Mouse (Mus musculus): ENCODE measurements around the gene Dnah1. TPM values are rescaled to one million over a fixed set of nuclear protein-coding genes. Genes with fewer than 3 reads are reported as not detected.

Dnah1 gene
- polyA plus RNA-seq, 1 experiment: 2.9 TPM

DNA sequence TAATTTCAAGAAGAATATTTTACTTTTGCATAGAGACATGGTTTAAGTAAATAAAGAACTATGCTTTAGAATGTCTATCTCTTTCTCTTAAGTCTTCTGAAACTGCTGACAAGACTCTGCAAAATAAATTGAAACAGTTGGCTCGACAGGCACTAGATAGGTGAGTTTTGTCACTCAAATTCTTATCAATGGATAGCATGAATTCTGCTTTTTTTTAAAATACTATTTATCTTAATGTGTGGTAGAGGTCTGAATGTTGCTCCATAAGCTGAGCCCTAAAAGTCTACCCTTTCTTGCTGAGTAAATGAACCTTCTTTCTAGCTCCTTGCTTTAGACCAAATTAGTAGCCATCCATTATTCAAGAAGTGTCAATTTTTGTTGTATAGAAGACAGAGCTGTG lies 21.7 kb upstream of the Dnah1 start:
- Histone ChIP-seq H3K27me3 (ENCODE audit: control insufficient read depth, insufficient read depth, low read length, poor library complexity, severe bottlenecking) (no peaks in the 10 kb centered on the region), H3K27ac (ENCODE audit: insufficient read depth, low read length) (no peak overlapping the region), H3K4me3 (ENCODE audit: low read depth, low read length) (no peak overlapping the region), H3K9ac (ENCODE audit: low read depth, poor library complexity, severe bottlenecking) (no peak overlapping the region), H3K4me1 (ENCODE audit: control insufficient read depth, insufficient read depth, low read length) (no peaks in the 10 kb centered on the region), H3K36me3 (ENCODE audit: control insufficient read depth, insufficient read depth, low read length, poor library complexity, severe bottlenecking) (no peaks in the 10 kb centered on the region), H3K9me3 (replicated peaks; ENCODE audit: control insufficient read depth, insufficient read depth, low read length, poor library complexity, severe bottlenecking) (no peaks in the 10 kb centered on the region)
- no peak for TF ChIP-seq EP300 (IDR thresholded peaks at IDR 0.05; ENCODE audit: insufficient read depth, low read depth, low read length)
- TF ChIP-seq CTCF (IDR thresholded peaks at IDR 0.05; ENCODE audit: low read depth, low read length): no peak
- no peak for TF ChIP-seq POLR2A (IDR thresholded peaks at IDR 0.05; ENCODE audit: insufficient read depth, low read length)

DNA sequence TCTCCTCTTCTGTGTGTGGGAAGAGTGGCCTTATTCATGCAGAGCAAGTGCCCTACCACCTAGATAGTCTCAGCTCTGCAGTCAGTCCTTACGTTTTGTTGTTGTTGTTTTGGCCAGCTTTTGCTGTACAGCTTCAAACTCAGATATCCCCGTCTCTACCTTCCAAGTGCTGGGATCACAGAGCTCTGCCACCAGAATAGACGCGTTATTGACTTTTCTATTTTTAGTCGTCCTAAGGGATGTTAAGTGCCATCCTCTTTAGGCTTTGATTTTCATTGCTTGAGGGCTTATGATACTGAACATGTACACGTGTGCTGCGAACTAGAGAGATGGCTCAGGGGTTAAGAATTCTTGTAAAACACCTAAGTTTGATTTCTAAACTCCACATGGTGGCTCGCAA lies 19.5 kb upstream of the Dnah1 start:
- TF ChIP-seq EP300 (IDR thresholded peaks at IDR 0.05; ENCODE audit: insufficient read depth, low read depth, low read length) (no peak), CTCF (IDR thresholded peaks at IDR 0.05; ENCODE audit: low read depth, low read length) (no peak), POLR2A (IDR thresholded peaks at IDR 0.05; ENCODE audit: insufficient read depth, low read length) (no peak)
- no peak overlapping the region for H3K27ac ChIP-seq (ENCODE audit: insufficient read depth, low read length)
- H3K9me3 ChIP-seq (replicated peaks; ENCODE audit: control insufficient read depth, insufficient read depth, low read length, poor library complexity, severe bottlenecking): no peaks in the 10 kb centered on the region
- H3K4me1 ChIP-seq (ENCODE audit: control insufficient read depth, insufficient read depth, low read length): no peaks in the 10 kb centered on the region
- H3K4me3 ChIP-seq (ENCODE audit: low read depth, low read length): no peak overlapping the region
- H3K27me3 ChIP-seq (ENCODE audit: control insufficient read depth, insufficient read depth, low read length, poor library complexity, severe bottlenecking): no peaks in the 10 kb centered on the region
- no peak overlapping the region for H3K9ac ChIP-seq (ENCODE audit: low read depth, poor library complexity, severe bottlenecking)
- no peaks in the 10 kb centered on the region for H3K36me3 ChIP-seq (ENCODE audit: control insufficient read depth, insufficient read depth, low read length, poor library complexity, severe bottlenecking)

DNA sequence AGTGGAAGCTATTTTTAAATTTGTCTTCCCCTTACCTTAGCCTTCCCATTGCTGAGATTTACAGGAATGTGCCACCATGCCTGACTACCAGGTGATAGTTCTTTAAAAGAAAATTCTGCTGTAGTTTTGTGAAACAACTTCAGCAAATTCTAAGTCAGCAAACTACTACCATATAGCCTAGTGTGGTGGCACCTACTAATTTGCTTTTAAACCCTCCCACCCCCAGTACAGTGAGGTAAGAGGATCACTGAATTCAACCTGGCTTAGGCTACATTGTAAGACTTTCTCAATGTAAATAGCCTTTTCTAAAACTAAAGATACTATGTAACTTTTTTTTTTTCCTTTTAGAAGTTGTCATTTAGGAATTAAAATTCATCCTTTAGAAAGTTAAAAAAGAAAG lies 14.3 kb upstream of the Dnah1 start:
- Histone ChIP-seq H3K4me3 (ENCODE audit: low read depth, low read length) (no peak overlapping the region), H3K36me3 (ENCODE audit: control insufficient read depth, insufficient read depth, low read length, poor library complexity, severe bottlenecking) (no peaks in the 10 kb centered on the region), H3K9me3 (replicated peaks; ENCODE audit: control insufficient read depth, insufficient read depth, low read length, poor library complexity, severe bottlenecking) (no peaks in the 10 kb centered on the region), H3K27ac (ENCODE audit: insufficient read depth, low read length) (no peak overlapping the region), H3K9ac (ENCODE audit: low read depth, poor library complexity, severe bottlenecking) (no peak overlapping the region), H3K4me1 (ENCODE audit: control insufficient read depth, insufficient read depth, low read length) (no peaks in the 10 kb centered on the region), H3K27me3 (ENCODE audit: control insufficient read depth, insufficient read depth, low read length, poor library complexity, severe bottlenecking) (no peaks in the 10 kb centered on the region)
- TF ChIP-seq EP300 (IDR thresholded peaks at IDR 0.05; ENCODE audit: insufficient read depth, low read depth, low read length): no peak
- TF ChIP-seq POLR2A (IDR thresholded peaks at IDR 0.05; ENCODE audit: insufficient read depth, low read length): no peak
- no peak for TF ChIP-seq CTCF (IDR thresholded peaks at IDR 0.05; ENCODE audit: low read depth, low read length)

DNA sequence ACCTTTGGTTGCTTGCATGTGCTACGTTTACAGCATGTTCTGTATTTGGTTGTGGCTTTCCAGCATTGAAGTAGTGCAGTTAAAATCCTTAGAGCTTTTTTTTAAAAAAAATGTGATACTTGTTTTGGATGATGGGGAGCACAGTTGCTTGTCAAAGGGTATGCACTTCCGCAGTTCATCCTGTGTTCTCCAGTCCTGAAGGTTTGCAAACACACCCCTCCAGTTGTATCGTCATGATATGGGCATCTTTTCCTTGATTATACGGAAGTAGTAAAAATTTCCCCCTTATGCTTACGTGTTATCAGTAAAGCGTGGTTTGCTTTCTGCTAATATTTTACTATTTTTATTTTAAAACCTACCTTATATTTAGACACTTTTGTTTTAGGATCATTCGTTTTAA lies 13.7 kb upstream of the Dnah1 start:
- TF ChIP-seq POLR2A (IDR thresholded peaks at IDR 0.05; ENCODE audit: insufficient read depth, low read length) (no peak), CTCF (IDR thresholded peaks at IDR 0.05; ENCODE audit: low read depth, low read length) (no peak), EP300 (IDR thresholded peaks at IDR 0.05; ENCODE audit: insufficient read depth, low read depth, low read length) (no peak)
- Histone ChIP-seq H3K27ac (ENCODE audit: insufficient read depth, low read length) (no peak overlapping the region), H3K9ac (ENCODE audit: low read depth, poor library complexity, severe bottlenecking) (peak overlapping the region; percentile 43; the same call in 1 of the 2 replicates), H3K4me3 (ENCODE audit: low read depth, low read length) (no peak overlapping the region), H3K27me3 (ENCODE audit: control insufficient read depth, insufficient read depth, low read length, poor library complexity, severe bottlenecking) (no peaks in the 10 kb centered on the region), H3K9me3 (replicated peaks; ENCODE audit: control insufficient read depth, insufficient read depth, low read length, poor library complexity, severe bottlenecking) (no peaks in the 10 kb centered on the region), H3K4me1 (ENCODE audit: control insufficient read depth, insufficient read depth, low read length) (no peaks in the 10 kb centered on the region), H3K36me3 (ENCODE audit: control insufficient read depth, insufficient read depth, low read length, poor library complexity, severe bottlenecking) (no peaks in the 10 kb centered on the region)

DNA sequence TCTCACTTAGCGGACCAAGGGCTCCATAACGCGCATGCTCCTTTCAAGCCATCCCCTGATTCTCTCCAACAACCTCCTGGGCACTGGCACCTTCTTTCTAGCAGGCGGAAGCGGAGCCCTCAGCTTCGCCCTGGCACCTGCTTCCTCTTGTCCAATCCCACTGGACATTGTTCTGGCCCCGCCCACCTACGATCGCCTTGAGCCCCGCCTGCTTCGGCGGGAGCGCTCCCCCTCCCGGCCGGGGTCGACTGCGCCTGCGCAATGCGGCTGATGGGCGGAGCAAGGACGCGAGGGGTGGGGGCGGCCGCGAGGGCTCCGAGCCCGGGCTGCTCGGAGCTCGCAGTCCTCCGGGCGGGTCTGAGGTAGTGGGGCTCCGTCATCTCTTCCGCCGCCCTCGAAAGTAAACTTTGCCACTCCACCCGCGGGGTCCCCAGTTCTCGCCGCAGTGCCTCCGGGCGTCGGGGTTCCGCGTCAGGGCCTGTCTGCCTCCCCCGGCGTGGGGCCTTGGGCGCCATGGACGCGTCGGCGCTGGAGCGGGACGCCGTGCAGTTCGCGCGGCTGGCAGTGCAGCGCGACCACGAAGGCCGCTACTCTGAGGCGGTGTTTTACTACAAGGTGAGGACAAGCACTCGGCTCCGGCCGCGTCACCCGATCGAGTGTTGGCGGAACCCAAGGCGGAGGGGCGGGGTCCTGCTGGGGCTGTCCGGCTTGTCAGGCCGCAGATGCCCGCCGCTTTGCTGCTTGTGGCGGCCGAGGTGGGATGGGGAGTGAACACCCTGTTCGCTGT lies 12.9 kb upstream of the Dnah1 start, which contains the start of gene Capn7:
Capn7 (plus strand) TSS at position 270 of the 787 bp plus-strand sequence.
- peak within 1 kb of the TSS; percentile 71 for H3K4me3 ChIP-seq (ENCODE audit: low read depth, low read length)
- TF ChIP-seq CTCF (IDR thresholded peaks at IDR 0.05; ENCODE audit: low read depth, low read length) (no peak), POLR2A (IDR thresholded peaks at IDR 0.05; ENCODE audit: insufficient read depth, low read length) (peak; percentile 81)
- H3K36me3 ChIP-seq (ENCODE audit: control insufficient read depth, insufficient read depth, low read length, poor library complexity, severe bottlenecking): no peaks in the 10 kb centered on the region
- H3K27me3 ChIP-seq (ENCODE audit: control insufficient read depth, insufficient read depth, low read length, poor library complexity, severe bottlenecking): no peaks in the 10 kb centered on the region
- no peak within 1 kb of the TSS for H3K27ac ChIP-seq (ENCODE audit: insufficient read depth, low read length)
- no peaks in the 10 kb centered on the region for H3K4me1 ChIP-seq (ENCODE audit: control insufficient read depth, insufficient read depth, low read length)
- H3K9me3 ChIP-seq (replicated peaks; ENCODE audit: control insufficient read depth, insufficient read depth, low read length, poor library complexity, severe bottlenecking): no peaks in the 10 kb centered on the region
- peak within 1 kb of the TSS; percentile 43 for H3K9ac ChIP-seq (ENCODE audit: low read depth, poor library complexity, severe bottlenecking)

DNA sequence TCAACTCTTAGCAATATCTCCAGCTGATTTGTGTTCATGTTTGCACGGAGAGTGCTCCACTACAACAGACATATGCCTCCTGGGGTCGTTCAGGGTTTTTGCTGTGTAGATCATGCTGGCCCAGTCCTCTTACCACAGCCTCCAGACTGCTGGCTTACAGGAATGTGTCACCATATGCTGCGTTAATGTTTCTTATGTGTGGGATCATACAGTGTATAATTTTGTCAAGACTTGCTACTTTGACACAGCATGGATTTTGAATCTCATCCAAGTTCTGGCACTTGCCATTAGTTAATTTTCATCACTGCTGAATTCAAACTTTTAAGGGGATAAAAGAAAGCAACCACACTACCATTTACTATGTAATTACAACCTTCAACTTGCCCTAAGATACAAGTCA lies 12.1 kb upstream of the Dnah1 start:
- H3K4me1 ChIP-seq (ENCODE audit: control insufficient read depth, insufficient read depth, low read length): no peaks in the 10 kb centered on the region
- peak overlapping the region; percentile 71 for H3K4me3 ChIP-seq (ENCODE audit: low read depth, low read length)
- H3K27ac ChIP-seq (ENCODE audit: insufficient read depth, low read length): no peak overlapping the region
- H3K9me3 ChIP-seq (replicated peaks; ENCODE audit: control insufficient read depth, insufficient read depth, low read length, poor library complexity, severe bottlenecking): no peaks in the 10 kb centered on the region
- no peak overlapping the region for H3K9ac ChIP-seq (ENCODE audit: low read depth, poor library complexity, severe bottlenecking)
- no peak for TF ChIP-seq CTCF (IDR thresholded peaks at IDR 0.05; ENCODE audit: low read depth, low read length)
- TF ChIP-seq POLR2A (IDR thresholded peaks at IDR 0.05; ENCODE audit: insufficient read depth, low read length): no peak
- no peak for TF ChIP-seq EP300 (IDR thresholded peaks at IDR 0.05; ENCODE audit: insufficient read depth, low read depth, low read length)
- H3K36me3 ChIP-seq (ENCODE audit: control insufficient read depth, insufficient read depth, low read length, poor library complexity, severe bottlenecking): no peaks in the 10 kb centered on the region
- H3K27me3 ChIP-seq (ENCODE audit: control insufficient read depth, insufficient read depth, low read length, poor library complexity, severe bottlenecking): no peaks in the 10 kb centered on the region
